Mouse (Mus musculus): ENCODE results near the gene Cplane1. TPM values are rescaled to one million over a fixed set of nuclear protein-coding genes. Genes with fewer than 3 reads are reported as not detected.

Cplane1 gene
- total and polyA plus RNA-seq, 3 experiments: 2.9 to 6.3 TPM; not detected in 1

DNA sequence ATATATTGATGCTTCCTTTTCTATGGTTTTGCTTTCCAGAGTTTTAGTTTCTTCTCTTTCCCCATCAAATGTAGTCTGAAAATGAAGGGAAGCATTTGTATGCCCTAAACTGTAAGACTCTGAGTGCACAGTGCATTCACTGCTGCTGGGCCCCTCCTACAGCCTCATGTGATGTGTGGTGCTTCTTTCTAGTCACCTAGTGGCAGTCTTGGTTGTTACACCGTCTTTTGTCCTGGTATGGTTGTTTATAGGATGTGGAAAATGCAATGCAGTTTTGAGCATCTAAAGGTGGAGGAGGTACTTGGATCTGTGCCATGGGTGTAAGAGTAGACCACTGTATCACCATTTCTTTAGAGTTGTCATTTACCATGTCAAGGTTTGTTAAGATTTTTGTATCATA is 39.6 kb upstream of the Cplane1 start:
- Histone ChIP-seq H3K27me3 (ENCODE audit: control insufficient read depth in 1 of 2, insufficient read depth in 2 of 2, low read length in 2 of 2) (no peaks in the 10 kb centered on the region), H3K36me3 (ENCODE audit: control insufficient read depth in 1 of 2, insufficient read depth in 2 of 2, low read length in 2 of 2) (peaks cover 0 to 65% of the 10 kb centered on the region in 2 experiments; a peak in 3 of 4 replicates), H3K79me2 (ENCODE audit: control insufficient read depth, insufficient read depth, low read length, poor library complexity) (no peaks in the 10 kb centered on the region), H3K9ac (ENCODE audit: control insufficient read depth, low read depth, low read length, poor library complexity, severe bottlenecking) (no peak overlapping the region), H3K27ac (ENCODE audit: control insufficient read depth, low read depth, low read length) (no peak overlapping the region), H3K9me3 (replicated peaks; ENCODE audit: insufficient read depth, low read length) (no peaks in the 10 kb centered on the region), H3K4me3 (ENCODE audit: control insufficient read depth in 1 of 2, insufficient read depth in 1 of 2, low read depth in 2 of 2, low read length in 2 of 2) (no peak overlapping the region), H3K4me1 (ENCODE audit: control insufficient read depth in 1 of 2, insufficient read depth in 2 of 2, low read length in 2 of 2) (no peaks in the 10 kb centered on the region)
- TF ChIP-seq USF1 (IDR thresholded peaks at IDR 0.05; ENCODE audit: low read depth, low read length): no peak
- no peak for TF ChIP-seq USF2 (IDR thresholded peaks at IDR 0.05; ENCODE audit: borderline replicate concordance in 1 of 2, insufficient read depth in 1 of 2, low read depth in 1 of 2, low read length in 2 of 2)
- TF ChIP-seq MAX (IDR thresholded peaks at IDR 0.05; ENCODE audit: low read length): no peak
- TF ChIP-seq MYC (IDR thresholded peaks at IDR 0.05; ENCODE audit: low read depth, low read length): no peak
- peak in 2 of 3 experiments; percentile 20 to 28; a peak in 3 of 6 replicates for TF ChIP-seq CTCF (IDR thresholded peaks at IDR 0.05 in 2 of 3, conservative IDR thresholded peaks at IDR 0.05 in 1 of 3; ENCODE audit: control insufficient read depth in 1 of 3, insufficient read depth in 1 of 3, low read depth in 2 of 3, low read length in 3 of 3, poor library complexity in 1 of 3, severe bottlenecking in 1 of 3)
- TF ChIP-seq MAZ (IDR thresholded peaks at IDR 0.05; ENCODE audit: low read depth, low read length): no peak
- TF ChIP-seq POLR2A (IDR thresholded peaks at IDR 0.05; ENCODE audit: control insufficient read depth in 1 of 2, insufficient read depth in 1 of 2, low read depth in 1 of 2, low read length in 2 of 2, poor library complexity in 1 of 2): no peak
- no peak for TF ChIP-seq ZMIZ1 (IDR thresholded peaks at IDR 0.05; ENCODE audit: low read depth, low read length)
- peak; percentile 56 for DNase-seq (ENCODE audit: low read depth, low spot score)

DNA sequence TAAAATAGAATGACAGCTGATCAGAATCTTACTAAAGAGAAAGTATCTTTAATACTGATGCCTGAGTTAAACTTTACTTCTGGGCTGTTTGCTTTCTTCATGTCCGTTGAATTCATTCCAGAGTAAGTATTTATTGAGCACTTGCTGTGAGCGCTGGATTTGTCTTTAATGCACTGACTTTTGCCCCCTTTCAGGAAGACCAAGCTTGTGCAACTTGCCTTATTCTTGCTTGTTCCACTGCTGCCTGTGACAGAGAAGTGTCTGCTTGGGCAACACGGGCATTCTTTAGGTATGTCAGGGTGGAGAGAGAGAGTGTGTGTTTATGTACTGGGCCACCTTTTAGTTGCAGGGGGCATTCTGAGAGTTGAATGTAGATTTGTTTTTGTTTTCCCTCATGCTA is 37.6 kb upstream of the Cplane1 start:
- Histone ChIP-seq H3K36me3 (ENCODE audit: control insufficient read depth in 1 of 2, insufficient read depth in 2 of 2, low read length in 2 of 2) (peaks cover 0 to 60% of the 10 kb centered on the region in 2 experiments; a peak in 3 of 4 replicates), H3K27ac (ENCODE audit: control insufficient read depth, low read depth, low read length) (no peak overlapping the region), H3K79me2 (ENCODE audit: control insufficient read depth, insufficient read depth, low read length, poor library complexity) (no peaks in the 10 kb centered on the region), H3K27me3 (ENCODE audit: control insufficient read depth in 1 of 2, insufficient read depth in 2 of 2, low read length in 2 of 2) (no peaks in the 10 kb centered on the region), H3K9me3 (replicated peaks; ENCODE audit: insufficient read depth, low read length) (no peaks in the 10 kb centered on the region), H3K9ac (ENCODE audit: control insufficient read depth, low read depth, low read length, poor library complexity, severe bottlenecking) (no peak overlapping the region), H3K4me3 (ENCODE audit: control insufficient read depth in 1 of 2, insufficient read depth in 1 of 2, low read depth in 2 of 2, low read length in 2 of 2) (no peak overlapping the region), H3K4me1 (ENCODE audit: control insufficient read depth in 1 of 2, insufficient read depth in 2 of 2, low read length in 2 of 2) (no peaks in the 10 kb centered on the region)
- no peak for DNase-seq (ENCODE audit: low read depth, low spot score)
- no peak for TF ChIP-seq JUND (IDR thresholded peaks at IDR 0.05; ENCODE audit: low read depth, low read length)
- TF ChIP-seq POLR2AphosphoS2 (IDR thresholded peaks at IDR 0.05; ENCODE audit: low read length): no peak
- TF ChIP-seq TAL1 (IDR thresholded peaks at IDR 0.05; ENCODE audit: low read length): no peak
- no peak for TF ChIP-seq HCFC1 (IDR thresholded peaks at IDR 0.05; ENCODE audit: low read depth, low read length)
- no peak for TF ChIP-seq SIN3A (IDR thresholded peaks at IDR 0.05; ENCODE audit: low read length)
- TF ChIP-seq MAZ (IDR thresholded peaks at IDR 0.05; ENCODE audit: low read depth, low read length): no peak

DNA sequence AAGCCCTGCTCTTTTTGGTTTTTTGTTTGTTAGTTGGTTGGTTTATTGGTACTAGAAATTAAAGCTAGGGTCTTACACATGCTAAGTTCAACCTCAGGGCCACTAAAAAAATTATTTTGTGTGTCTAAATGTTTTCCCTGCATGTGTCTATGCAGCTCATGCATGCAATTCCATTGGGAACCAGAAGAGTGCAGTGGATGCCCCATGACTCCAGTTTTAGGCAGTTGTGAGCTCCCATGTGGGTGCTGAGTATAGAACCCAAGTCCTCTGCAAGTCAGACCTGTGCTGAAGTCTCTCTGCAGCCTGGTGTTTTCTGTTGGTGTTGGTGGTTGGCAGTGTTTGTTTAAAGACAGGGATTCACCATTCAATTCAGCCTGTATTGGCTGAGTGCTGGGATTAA is 37.1 kb upstream of the Cplane1 start:
- Histone ChIP-seq H3K4me3 (ENCODE audit: control insufficient read depth in 1 of 2, insufficient read depth in 1 of 2, low read depth in 2 of 2, low read length in 2 of 2) (no peak overlapping the region), H3K79me2 (ENCODE audit: control insufficient read depth, insufficient read depth, low read length, poor library complexity) (no peaks in the 10 kb centered on the region), H3K9ac (ENCODE audit: control insufficient read depth, low read depth, low read length, poor library complexity, severe bottlenecking) (no peak overlapping the region), H3K36me3 (ENCODE audit: control insufficient read depth in 1 of 2, insufficient read depth in 2 of 2, low read length in 2 of 2) (peaks cover 0 to 58% of the 10 kb centered on the region in 2 experiments; a peak in 3 of 4 replicates), H3K9me3 (replicated peaks; ENCODE audit: insufficient read depth, low read length) (no peaks in the 10 kb centered on the region), H3K4me1 (ENCODE audit: control insufficient read depth in 1 of 2, insufficient read depth in 2 of 2, low read length in 2 of 2) (no peaks in the 10 kb centered on the region), H3K27ac (ENCODE audit: control insufficient read depth, low read depth, low read length) (no peak overlapping the region), H3K27me3 (ENCODE audit: control insufficient read depth in 1 of 2, insufficient read depth in 2 of 2, low read length in 2 of 2) (no peaks in the 10 kb centered on the region)
- DNase-seq (ENCODE audit: low read depth, low spot score): peak; percentile 45
- TF ChIP-seq ZNF384 (IDR thresholded peaks at IDR 0.05; ENCODE audit: low read depth, low read length) (no peak), NRF1 (IDR thresholded peaks at IDR 0.05; ENCODE audit: insufficient read depth, low read depth, low read length, poor library complexity, severe bottlenecking) (no peak), CTCF (IDR thresholded peaks at IDR 0.05 in 2 of 3, conservative IDR thresholded peaks at IDR 0.05 in 1 of 3; ENCODE audit: control insufficient read depth in 1 of 3, insufficient read depth in 1 of 3, low read depth in 2 of 3, low read length in 3 of 3, poor library complexity in 1 of 3, severe bottlenecking in 1 of 3) (peak in 2 of 3 experiments; percentile 31 to 40; a peak in 4 of 6 replicates), CHD1 (IDR thresholded peaks at IDR 0.05; ENCODE audit: low read depth, low read length) (no peak), HCFC1 (IDR thresholded peaks at IDR 0.05; ENCODE audit: low read depth, low read length) (no peak), TCF12 (IDR thresholded peaks at IDR 0.05; ENCODE audit: low read depth, low read length) (no peak), NELFE (IDR thresholded peaks at IDR 0.05; ENCODE audit: low read depth, low read length) (no peak)

Data from MEL (cell line).